Mouse (Mus musculus) brain, embryonic 14.5 days (tissue): ENCODE measurements at regions not wholly inside any gene's neighbourhood (a gene's known extent, or its start where the extent isn't known, plus 50 kb on each side); places are given as distances from the start of the nearest gene placed in this dataset.
A peak's percentile ranks its signal among the peaks of the same experiment; 100 is the strongest.

Experiments
- DNase-seq: peaks from one replicate; pipeline ENCODE4 v3.0.0-alpha.2; 2011; ENCODE audit warnings: low read depth
- CTCF ChIP-seq: fragments of 200-500 bp; IDR thresholded peaks from 2 replicates; pipeline ENCODE4 v1.5.1; 2012; ENCODE audit warnings: inconsistent platforms, mild to moderate bottlenecking, moderate library complexity, borderline replicate concordance; ENCODE audit not compliant: insufficient read depth, insufficient read length; ENCODE audit errors: extremely low read depth
- POLR2A ChIP-seq: fragments of 200-500 bp; IDR thresholded peaks from 2 replicates; pipeline ENCODE4 v1.6.1; 2012; ENCODE audit warnings: mild to moderate bottlenecking, inconsistent platforms, borderline replicate concordance; ENCODE audit not compliant: poor library complexity, insufficient read depth, insufficient read length, severe bottlenecking; ENCODE audit errors: extremely low read depth

DNA sequence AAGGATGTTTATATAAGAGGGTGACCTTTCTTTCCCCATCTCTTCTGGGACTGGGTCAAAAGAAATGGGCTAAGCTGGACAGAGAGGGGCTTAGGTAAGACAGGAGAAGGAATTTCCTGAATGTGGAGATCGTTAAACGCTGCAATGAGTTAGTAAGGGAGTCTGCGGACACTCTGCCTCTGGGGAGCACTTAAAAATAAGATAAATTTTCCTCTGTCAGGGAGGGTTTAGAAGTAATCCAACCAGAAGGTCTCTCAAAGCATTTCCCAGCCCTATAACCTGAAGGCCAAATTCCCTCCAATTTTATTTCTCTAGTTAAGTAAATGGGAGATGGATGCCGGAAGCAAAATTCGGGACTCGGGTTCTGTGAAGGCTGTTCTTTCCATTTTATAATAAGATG, 367.3 kb upstream of the Nfe2l3 start:
- TF ChIP-seq POLR2A (no peak), CTCF (no peak)
- DNase-seq: no peak

DNA sequence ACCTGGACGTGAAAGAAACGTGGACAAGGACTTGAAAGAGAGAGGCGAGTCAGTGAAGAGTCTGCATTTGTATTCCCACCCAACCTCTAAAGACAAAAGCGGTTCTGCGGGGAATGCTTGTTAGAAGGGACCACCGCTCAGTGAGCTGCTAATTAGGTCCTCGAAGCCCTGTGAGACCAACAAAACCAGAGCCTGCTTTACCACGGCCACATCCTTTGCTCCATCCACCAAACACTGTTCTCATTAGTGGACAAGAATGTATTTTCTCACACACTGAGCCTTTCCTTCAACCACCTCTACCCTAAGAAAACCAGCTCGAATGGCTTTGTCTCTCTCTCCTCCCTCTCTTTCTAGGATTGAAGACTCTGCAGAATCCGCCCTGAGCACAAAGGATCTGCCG, 365.1 kb upstream of the Nfe2l3 start:
- peak; percentile 81 for DNase-seq
- TF ChIP-seq CTCF (no peak), POLR2A (no peak)

- DNase-seq: peak; percentile 61
- no peak for TF ChIP-seq CTCF
- no peak for TF ChIP-seq POLR2A
Observed at GRCm38 (mm10) chr6:51069945-51070344, 362.5 kb upstream of the Nfe2l3 start.

- DNase-seq: peak; percentile 58
- TF ChIP-seq POLR2A: no peak
- no peak for TF ChIP-seq CTCF
Observed at GRCm38 (mm10) chr6:51071243-51071642, 361.2 kb upstream of the Nfe2l3 start.

GRCm38 (mm10) chr6:51075026-51075425, 357.4 kb upstream of the Nfe2l3 start:
- TF ChIP-seq CTCF: no peak
- no peak for DNase-seq

GRCm38 (mm10) chr6:51076861-51077768, 355.4 kb upstream of the Nfe2l3 start:
- no peak for TF ChIP-seq CTCF
- no peak for TF ChIP-seq POLR2A

GRCm38 (mm10) chr6:51077769-51078096, 354.7 kb upstream of the Nfe2l3 start:
- no peak for DNase-seq
- no peak for TF ChIP-seq CTCF
- TF ChIP-seq POLR2A: no peak

More at GRCm38 (mm10) chr6:51076861-51077768, 355.4 kb upstream of the Nfe2l3 start:
- DNase-seq: peak; percentile 97

DNA sequence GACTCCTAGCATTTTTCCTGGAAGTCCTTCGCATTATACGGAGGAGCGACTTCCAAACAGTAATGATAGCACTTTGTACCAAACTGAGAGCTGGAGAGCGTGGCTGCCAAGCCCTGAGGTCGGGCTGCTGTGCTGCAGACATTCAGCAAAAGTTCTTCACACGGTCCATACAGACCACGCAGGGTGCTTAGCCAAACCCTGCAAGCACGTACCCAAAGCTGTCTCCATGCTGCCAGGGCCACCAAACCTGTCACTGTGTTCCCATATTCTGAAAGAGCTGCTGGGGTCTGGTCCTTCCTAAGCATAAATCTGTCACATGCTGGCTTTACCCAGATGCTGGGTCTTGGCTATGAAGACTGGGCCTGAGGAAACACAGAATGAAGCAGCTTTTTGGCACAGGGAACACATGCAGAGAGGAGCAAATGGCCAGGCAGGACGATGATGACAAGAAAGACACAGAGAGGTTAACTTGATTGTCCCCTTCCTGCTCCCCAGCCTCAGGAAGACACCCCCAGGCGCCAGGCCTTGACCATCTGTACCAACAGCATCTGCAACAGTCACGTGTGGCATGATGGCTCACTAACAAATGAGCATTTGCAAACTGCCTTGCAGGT, 354.0 kb upstream of the Nfe2l3 start:
- DNase-seq: peak; percentile 74
- TF ChIP-seq CTCF (no peak), POLR2A (no peak)

GRCm38 (mm10) chr6:51078967-51079355, 353.5 kb upstream of the Nfe2l3 start:
- DNase-seq: no peak
- no peak for TF ChIP-seq CTCF
- no peak for TF ChIP-seq POLR2A

GRCm38 (mm10) chr6:51081056-51081455, 351.4 kb upstream of the Nfe2l3 start:
- TF ChIP-seq CTCF (no peak), POLR2A (no peak)
- DNase-seq: no peak

- TF ChIP-seq CTCF (no peak), POLR2A (no peak)
- no peak for DNase-seq
Observed at GRCm38 (mm10) chr6:51084656-51085055, 347.8 kb upstream of the Nfe2l3 start.

GRCm38 (mm10) chr6:51085547-51085946, 346.9 kb upstream of the Nfe2l3 start:
- TF ChIP-seq CTCF: no peak
- TF ChIP-seq POLR2A: no peak
- no peak for DNase-seq

DNA sequence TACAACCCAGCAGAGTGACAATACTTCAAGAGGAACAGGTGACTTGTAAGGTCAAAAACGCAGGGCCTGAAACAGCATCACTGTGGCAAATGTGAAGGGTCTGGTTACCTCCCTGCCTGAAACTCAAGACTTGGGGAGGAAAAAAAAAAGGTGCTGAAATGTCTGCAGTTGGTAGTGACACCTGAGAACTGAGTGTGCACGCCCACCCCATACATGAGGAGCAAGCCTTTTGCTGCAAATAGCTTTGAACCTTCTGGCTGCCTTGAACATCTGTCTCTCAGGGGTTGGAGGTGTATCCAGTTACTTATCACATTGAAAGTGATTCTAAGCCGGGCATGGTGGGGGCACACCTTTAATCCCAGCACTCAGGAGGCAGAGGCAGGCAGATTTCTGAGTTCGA, 346.1 kb upstream of the Nfe2l3 start:
- no peak for DNase-seq
- TF ChIP-seq POLR2A: no peak
- no peak for TF ChIP-seq CTCF
